Mouse (Mus musculus) activated CD4-positive, CD25-positive, alpha-beta regulatory T cell, adult 9 weeks (primary cell): ENCODE results near the gene Phip. TPM values are rescaled to one million over a fixed set of nuclear protein-coding genes. Genes with fewer than 3 reads are reported as not detected.

Source experiments
- polyA plus RNA-seq: library from polyadenylated mRNA; unstranded; fragments of 100-300 nt; shearing (Covaris generic); gene quantifications from one replicate; pipeline ENCODE4 v1.2.1, GENCODE M21; 2017

Phip gene
- 136 TPM for polyA plus RNA-seq

GRCm38 (mm10) chr9:82975342-82976215 lies at the start of gene Phip:
Gene Phip, minus strand, starts transcription at chr9:82975516.

GRCm38 (mm10) chr9:82829007-82829689 lies 146.2 kb downstream of the Phip start, which contains the start of gene Irak1bp1:
Gene Irak1bp1, plus strand, starts transcription at chr9:82829540.

Other genes with a start within 250 kb of the Phip start
- 0.71 TPM for gene Irak1bp1, start 146.0 kb downstream of the Phip start, polyA plus RNA-seq
- 44.9 TPM for gene Hmgn3, start 171.2 kb upstream of the Phip start, polyA plus RNA-seq